Mouse (Mus musculus): ENCODE results near the gene Rita1. TPM values are rescaled to one million over a fixed set of nuclear protein-coding genes. Genes with fewer than 3 reads are reported as not detected.
A peak's percentile ranks its signal among the peaks of the same experiment; 100 is the strongest.

Gene Rita1
- total and polyA plus RNA-seq, 2 experiments from 2014 or later = 24.1 to 28.6 TPM

- Histone ChIP-seq H3K36me3 (ENCODE audit: insufficient read depth) (no peaks in the 10 kb centered on the region), H3K9me3 (ENCODE audit: low read length) (no peaks in the 10 kb centered on the region), H3K9ac (no peak overlapping the region), H3K4me2 (ENCODE audit: low read depth) (no peak overlapping the region), H3K4me1 (ENCODE audit: insufficient read depth) (peaks cover under 1% of the 10 kb centered on the region; the same call in 1 of the 2 replicates), H3K27me3 (ENCODE audit: insufficient read depth, low read length) (no peaks in the 10 kb centered on the region), H3K4me3 (ENCODE audit: low read depth, low read length) (no peak overlapping the region), H3K27ac (ENCODE audit: low read depth, low read length) (no peak overlapping the region)
- 56% methylated on average over 14 of the region's 14 CpGs for WGBS
- no peak for ATAC-seq
- no peak for TF ChIP-seq CTCF (IDR thresholded peaks at IDR 0.05; ENCODE audit: low read depth)
- no peak for DNase-seq
Measured at GRCm38 (mm10) chr5:120643365-120644085, 31.1 kb upstream of the Rita1 start.

DNA sequence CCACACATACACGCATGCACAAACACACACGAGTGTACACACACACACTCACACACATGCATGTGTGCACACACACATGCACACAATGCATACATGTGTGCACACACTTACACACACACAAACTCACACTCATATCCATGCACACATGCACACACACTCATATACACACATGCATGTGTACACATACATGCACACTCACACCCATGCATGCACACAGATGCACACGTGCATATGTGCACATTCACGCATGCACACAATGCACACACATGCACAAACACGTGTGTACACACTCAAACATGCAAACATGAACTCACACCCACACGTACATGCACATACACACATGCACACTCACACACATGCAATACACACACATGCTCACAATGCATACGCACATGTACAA is 27.7 kb upstream of the Rita1 start:
- Histone ChIP-seq H3K27me3 (ENCODE audit: insufficient read depth, low read length) (no peaks in the 10 kb centered on the region), H3K36me3 (ENCODE audit: insufficient read depth) (no peaks in the 10 kb centered on the region), H3K27ac (ENCODE audit: low read depth, low read length) (no peak overlapping the region), H3K4me1 (ENCODE audit: insufficient read depth) (no peaks in the 10 kb centered on the region), H3K4me2 (ENCODE audit: low read depth) (no peak overlapping the region), H3K9ac (no peak overlapping the region), H3K4me3 (ENCODE audit: low read depth, low read length) (no peak overlapping the region), H3K9me3 (ENCODE audit: low read length) (no peaks in the 10 kb centered on the region)
- 92% methylated on average over 7 of the region's 7 CpGs for WGBS
- no peak for ATAC-seq
- TF ChIP-seq CTCF (IDR thresholded peaks at IDR 0.05; ENCODE audit: low read depth) = no peak
- no peak for DNase-seq

- Histone ChIP-seq H3K27me3 (ENCODE audit: insufficient read depth, low read length) (no peaks in the 10 kb centered on the region), H3K36me3 (ENCODE audit: insufficient read depth) (no peaks in the 10 kb centered on the region), H3K4me3 (ENCODE audit: low read depth, low read length) (no peak overlapping the region), H3K9me3 (ENCODE audit: low read length) (no peaks in the 10 kb centered on the region), H3K27ac (ENCODE audit: low read depth, low read length) (0 out of 2 replicates have a peak overlapping the region, but pooled peaks have one; percentile 35), H3K9ac (no peak overlapping the region), H3K4me2 (ENCODE audit: low read depth) (no peak overlapping the region), H3K4me1 (ENCODE audit: insufficient read depth) (no peaks in the 10 kb centered on the region)
- TF ChIP-seq CTCF (IDR thresholded peaks at IDR 0.05; ENCODE audit: low read depth) = no peak
- DNase-seq (no peak), ATAC-seq (0 out of 2 replicates have a peak, but pooled peaks have one; percentile 25)
- WGBS = 78% methylated on average over 5 of the region's 5 CpGs
Measured at GRCm38 (mm10) chr5:120635633-120636032, 23.2 kb upstream of the Rita1 start.

GRCm38 (mm10) chr5:120634860-120635259 is 22.5 kb upstream of the Rita1 start:
- 56% methylated on average over 5 of the region's 5 CpGs for WGBS
- H3K4me3 ChIP-seq (ENCODE audit: low read depth, low read length) = no peak overlapping the region
- no peak overlapping the region for H3K4me2 ChIP-seq (ENCODE audit: low read depth)
- H3K36me3 ChIP-seq (ENCODE audit: insufficient read depth) = no peaks in the 10 kb centered on the region
- DNase-seq (no peak), ATAC-seq (no peak)
- no peaks in the 10 kb centered on the region for H3K4me1 ChIP-seq (ENCODE audit: insufficient read depth)
- H3K9me3 ChIP-seq (ENCODE audit: low read length) = no peaks in the 10 kb centered on the region
- no peak overlapping the region for H3K27ac ChIP-seq (ENCODE audit: low read depth, low read length)
- no peak overlapping the region for H3K9ac ChIP-seq
- no peaks in the 10 kb centered on the region for H3K27me3 ChIP-seq (ENCODE audit: insufficient read depth, low read length)
- no peak for TF ChIP-seq CTCF (IDR thresholded peaks at IDR 0.05; ENCODE audit: low read depth)

DNA sequence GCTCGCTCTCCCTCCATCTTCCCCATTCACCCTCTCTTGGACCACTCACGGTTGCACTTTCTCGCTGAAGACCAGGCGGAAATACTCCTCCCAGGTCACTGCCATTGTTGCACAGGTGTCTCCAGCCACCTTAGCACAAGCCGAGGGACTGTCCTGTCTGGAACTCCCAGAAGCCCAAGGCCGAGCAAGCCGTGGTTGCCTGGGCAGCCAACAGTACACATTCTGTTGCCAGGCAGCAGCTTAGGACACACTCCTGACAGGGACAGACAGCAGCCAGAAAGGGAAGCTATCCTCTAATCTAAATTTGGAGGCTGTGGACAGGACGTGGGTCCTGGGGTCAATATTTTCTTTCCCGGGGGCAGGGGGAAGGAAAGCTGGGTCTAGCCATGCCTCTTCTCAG is 21.7 kb upstream of the Rita1 start, which contains the start of gene Cfap73:
TSS of gene Cfap73 (minus strand) at position 105 of the 400 bp plus-strand sequence.
- Histone ChIP-seq H3K4me3 (ENCODE audit: low read depth, low read length) (no peak within 1 kb of the TSS), H3K4me2 (ENCODE audit: low read depth) (no peak within 1 kb of the TSS), H3K27me3 (ENCODE audit: insufficient read depth, low read length) (no peaks in the 10 kb centered on the region), H3K9ac (no peak within 1 kb of the TSS), H3K36me3 (ENCODE audit: insufficient read depth) (no peaks in the 10 kb centered on the region), H3K27ac (ENCODE audit: low read depth, low read length) (no peak within 1 kb of the TSS), H3K4me1 (ENCODE audit: insufficient read depth) (no peaks in the 10 kb centered on the region), H3K9me3 (ENCODE audit: low read length) (no peaks in the 10 kb centered on the region)
- no peak for TF ChIP-seq CTCF (IDR thresholded peaks at IDR 0.05; ENCODE audit: low read depth)
- no peak for DNase-seq
- WGBS = 60% methylated on average over 9 of the region's 9 CpGs
- ATAC-seq = no peak

DNA sequence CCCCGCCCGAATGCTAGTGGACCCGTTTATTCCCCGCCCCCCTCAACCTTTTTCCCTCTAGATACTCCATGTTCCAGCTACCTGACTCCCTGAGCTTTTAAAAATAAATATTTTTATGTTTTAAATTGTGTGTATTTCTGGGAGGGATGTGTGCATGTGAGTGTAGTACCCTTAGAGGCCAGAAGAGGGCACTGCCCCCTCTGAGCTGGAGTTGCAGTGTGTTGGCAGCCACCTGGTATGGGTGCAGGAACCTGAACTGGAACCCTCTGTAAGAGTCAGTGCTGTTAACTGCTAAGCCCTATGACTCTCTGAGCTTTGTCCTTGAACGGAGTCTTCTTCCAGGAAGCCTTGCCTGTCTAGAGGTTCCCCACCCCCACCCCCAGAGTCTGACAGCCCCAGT is 19.5 kb upstream of the Rita1 start:
- 86% methylated on average over 5 of the region's 5 CpGs for WGBS

DNA sequence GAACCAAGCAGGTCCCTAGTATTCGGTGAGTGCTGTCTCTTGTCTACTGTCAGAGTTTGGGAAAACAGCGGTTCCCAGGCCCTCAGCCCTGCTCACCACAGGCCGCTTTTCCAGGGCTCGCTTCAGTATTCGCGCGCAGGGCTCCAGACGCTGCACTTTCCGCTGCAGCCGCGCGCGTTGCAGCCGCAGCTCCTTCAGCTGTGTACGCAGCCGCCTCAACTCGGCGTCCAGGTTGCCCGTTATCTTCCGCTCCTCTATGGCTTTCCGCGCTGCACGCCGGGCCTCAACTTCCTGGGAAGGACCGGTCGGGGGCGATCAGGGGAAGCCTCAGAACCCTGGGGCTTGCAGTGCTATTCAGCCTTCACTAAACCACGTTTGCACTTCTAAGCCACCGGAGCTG is 18.7 kb upstream of the Rita1 start:
- Histone ChIP-seq H3K4me3 (ENCODE audit: low read depth, low read length) (no peak overlapping the region), H3K9me3 (ENCODE audit: low read length) (no peaks in the 10 kb centered on the region), H3K36me3 (ENCODE audit: insufficient read depth) (peaks cover 20% of the 10 kb centered on the region), H3K4me1 (ENCODE audit: insufficient read depth) (no peaks in the 10 kb centered on the region), H3K27me3 (ENCODE audit: insufficient read depth, low read length) (no peaks in the 10 kb centered on the region), H3K27ac (ENCODE audit: low read depth, low read length) (no peak overlapping the region), H3K4me2 (ENCODE audit: low read depth) (peak overlapping the region; percentile 30; the same call in 1 of the 2 replicates), H3K9ac (no peak overlapping the region)
- 6% methylated on average over 29 of the region's 29 CpGs for WGBS
- no peak for TF ChIP-seq CTCF (IDR thresholded peaks at IDR 0.05; ENCODE audit: low read depth)
- ATAC-seq = 0 out of 2 replicates have a peak, but pooled peaks have one; percentile 26
- no peak for DNase-seq

More for the DNA sequence above, 19.5 kb upstream of the Rita1 start:
- Histone ChIP-seq H3K4me2 (ENCODE audit: low read depth) (no peak overlapping the region), H3K36me3 (ENCODE audit: insufficient read depth) (peaks cover 13% of the 10 kb centered on the region), H3K4me3 (ENCODE audit: low read depth, low read length) (no peak overlapping the region), H3K9me3 (ENCODE audit: low read length) (no peaks in the 10 kb centered on the region), H3K4me1 (ENCODE audit: insufficient read depth) (no peaks in the 10 kb centered on the region), H3K27ac (ENCODE audit: low read depth, low read length) (no peak overlapping the region), H3K9ac (no peak overlapping the region), H3K27me3 (ENCODE audit: insufficient read depth, low read length) (no peaks in the 10 kb centered on the region)
- peak; percentile 35; the same call in 1 of the 2 replicates for TF ChIP-seq CTCF (IDR thresholded peaks at IDR 0.05; ENCODE audit: low read depth)
- DNase-seq (no peak), ATAC-seq (no peak)

Data from forebrain, postnatal 0 days (tissue).